Mouse (Mus musculus) brown adipose tissue, adult 24 weeks (tissue): ENCODE measurements around the gene Fh1. TPM values are rescaled to one million over a fixed set of nuclear protein-coding genes. Genes with fewer than 3 reads are reported as not detected.

Source experiments
- H3K27ac ChIP-seq: fragments of 200-500 bp; replicated peaks from 2 replicates; pipeline ENCODE4 v1.5.1; 2012; ENCODE audit warnings: low read depth, mild to moderate bottlenecking, low read length
- H3K4me1 ChIP-seq: fragments of 200-500 bp; 2 replicates; pipeline ENCODE4 v1.6.1; 2012; ENCODE audit warnings: low read length, mixed read lengths; ENCODE audit not compliant: control insufficient read depth, insufficient read depth, insufficient read length
- H3K4me3 ChIP-seq: fragments of 200-500 bp; 2 replicates; pipeline ENCODE4 v1.5.1; 2012; ENCODE audit warnings: low read depth, mild to moderate bottlenecking, low read length, moderate library complexity; ENCODE audit not compliant: insufficient read depth
- polyA plus RNA-seq: library from polyadenylated mRNA; stranded (reverse); fragments of >200 nt; gene quantifications from 2 replicates; pipeline ENCODE4 v1.2.4, GENCODE M21; 2012; ENCODE audit not compliant: missing spikeins, insufficient read depth, insufficient read length

Gene Fh1
- polyA plus RNA-seq, 1 experiment: 1,161 TPM

DNA sequence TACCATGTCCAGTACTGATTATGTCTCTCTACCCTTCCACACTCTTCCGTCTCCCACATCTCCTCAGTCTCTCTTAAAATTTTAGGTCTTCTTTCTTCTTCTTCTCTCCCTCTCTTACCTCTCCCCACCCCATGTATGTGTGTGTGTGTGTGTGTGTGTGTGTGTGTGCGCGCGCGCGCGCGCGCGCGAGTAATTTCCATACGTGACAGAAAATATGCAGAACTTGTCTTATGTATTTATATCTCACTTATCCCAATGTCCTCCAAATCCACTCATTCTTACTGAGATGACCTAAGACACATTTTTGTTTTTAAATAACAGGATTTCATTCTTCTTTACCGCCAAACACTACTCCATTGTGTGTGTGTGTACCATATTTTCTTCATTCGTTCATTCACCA lies 7.0 kb upstream of the Fh1 start:
- Histone ChIP-seq H3K4me1 (no peaks in the 10 kb centered on the region), H3K4me3 (no peak overlapping the region), H3K27ac (no peak overlapping the region)

DNA sequence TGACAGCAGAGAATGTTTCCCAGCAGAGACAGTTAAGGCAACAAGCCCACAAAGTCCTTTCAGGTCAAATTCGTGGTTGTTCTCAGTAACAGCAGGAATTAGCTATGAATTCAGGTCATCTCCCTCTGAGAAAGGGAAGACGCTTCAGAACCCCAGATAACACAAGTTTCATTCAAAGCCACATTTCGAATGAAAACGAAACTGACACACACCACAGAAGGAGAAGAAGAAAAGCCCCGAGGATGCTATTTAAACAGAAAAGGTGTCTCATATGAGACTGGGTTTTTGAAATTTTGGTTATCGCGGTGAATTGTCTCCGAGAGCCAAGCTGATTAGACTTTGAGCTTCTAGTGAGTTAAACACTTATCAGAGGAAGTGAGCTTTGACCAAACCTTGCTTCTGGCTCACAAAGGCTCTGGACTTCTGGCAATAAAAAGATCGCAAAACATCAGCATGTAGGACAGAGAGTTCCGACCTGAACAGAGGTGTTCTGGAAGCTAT lies 6.3 kb upstream of the Fh1 start:
- H3K4me1 ChIP-seq: no peaks in the 10 kb centered on the region
- no peak overlapping the region for H3K4me3 ChIP-seq
- H3K27ac ChIP-seq: no peak overlapping the region

DNA sequence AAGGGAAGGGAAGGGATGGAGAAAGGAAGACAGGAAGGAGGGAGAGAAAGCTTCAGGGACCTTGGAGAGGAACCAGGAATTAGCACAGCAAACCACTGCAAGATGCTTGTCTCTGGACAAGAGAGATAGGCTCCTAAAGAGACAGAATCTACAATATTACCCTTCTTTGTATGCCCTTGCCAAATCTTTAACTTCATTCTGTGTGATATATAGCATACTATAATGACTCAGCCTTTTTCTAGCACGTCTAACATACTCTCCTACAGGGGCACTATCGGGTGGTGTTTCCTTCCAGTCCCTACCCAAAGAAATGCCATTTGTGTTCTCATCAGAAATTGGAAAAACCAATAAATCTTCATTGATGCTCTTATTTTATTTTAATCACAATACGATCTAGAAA lies 5.6 kb upstream of the Fh1 start:
- Histone ChIP-seq H3K27ac (no peak overlapping the region), H3K4me3 (no peak overlapping the region), H3K4me1 (no peaks in the 10 kb centered on the region)

DNA sequence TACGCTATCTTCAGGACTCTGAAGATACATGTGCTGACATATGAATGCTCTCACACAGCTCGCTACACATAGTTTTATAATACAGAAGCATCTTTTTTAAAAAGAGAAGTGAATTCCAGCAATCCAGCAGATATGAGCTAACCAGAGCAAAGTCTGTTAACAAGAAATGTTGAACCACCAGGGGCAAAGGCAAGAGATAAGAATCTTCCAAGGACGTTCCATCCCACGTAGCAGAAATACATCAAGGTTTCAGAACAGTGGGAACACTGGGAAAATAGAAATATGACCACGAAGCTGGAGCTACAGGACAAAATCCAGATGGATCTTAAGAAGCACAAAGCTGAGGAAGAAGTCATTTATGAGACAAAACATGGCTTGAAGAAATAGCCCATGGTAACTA lies 4.9 kb upstream of the Fh1 start:
- Histone ChIP-seq H3K4me3 (no peak overlapping the region), H3K4me1 (no peaks in the 10 kb centered on the region), H3K27ac (no peak overlapping the region)

DNA sequence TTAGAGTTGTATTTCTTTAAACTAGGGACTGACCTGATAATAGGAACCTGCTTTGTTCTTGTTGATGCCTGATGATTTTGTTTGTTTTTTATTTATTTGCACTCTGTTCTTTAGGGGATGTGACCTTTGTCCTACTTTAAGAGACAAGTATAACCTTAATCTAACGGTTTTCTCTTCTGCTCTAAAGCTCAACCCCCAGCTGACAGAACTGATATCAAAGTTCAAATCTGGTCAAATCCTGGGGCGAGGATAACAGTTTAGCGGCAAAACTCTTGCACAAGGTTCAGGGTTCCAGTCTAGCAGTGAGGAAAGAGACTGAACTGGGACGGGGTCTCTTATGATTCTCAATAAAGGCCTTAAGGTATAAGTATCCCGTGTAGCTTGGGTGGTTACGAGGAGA lies 3.8 kb upstream of the Fh1 start:
- no peaks in the 10 kb centered on the region for H3K4me1 ChIP-seq
- H3K4me3 ChIP-seq: no peak overlapping the region
- H3K27ac ChIP-seq: no peak overlapping the region

DNA sequence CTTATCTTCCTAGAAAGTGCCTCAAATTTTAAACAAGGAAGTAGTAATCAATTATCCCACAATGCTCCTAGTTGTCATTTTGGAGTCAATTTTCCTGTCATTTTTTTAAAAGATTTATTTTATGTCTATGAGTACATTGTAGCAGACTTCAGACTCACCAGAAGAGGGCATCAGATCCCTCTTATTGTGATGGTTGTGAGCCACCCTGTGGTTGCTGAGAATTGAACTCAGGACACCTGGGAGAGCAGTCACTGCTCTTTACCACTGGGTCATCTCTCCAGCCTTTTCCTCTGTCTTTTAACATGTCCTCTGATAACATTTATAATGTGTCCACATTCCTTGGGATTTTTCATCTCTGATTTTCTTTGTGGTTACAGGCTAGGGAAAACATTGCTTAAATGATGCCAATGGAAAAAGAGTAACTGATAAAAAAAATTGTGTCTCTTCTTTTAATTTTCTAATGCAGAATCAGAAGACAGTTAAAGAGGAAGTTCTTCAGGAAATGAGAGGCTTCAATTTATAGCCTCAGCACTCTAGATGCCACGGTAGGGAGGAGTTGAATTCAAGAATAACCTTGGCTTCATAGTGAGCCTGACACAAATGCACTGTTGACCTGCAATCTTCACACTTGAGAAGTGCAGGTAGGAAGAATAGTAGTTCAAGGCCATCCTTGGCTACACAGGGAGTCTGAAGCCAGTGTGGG lies 706 bp upstream of the Fh1 start:
- Histone ChIP-seq H3K4me3 (peak overlapping the region; percentile 51), H3K4me1 (no peaks in the 10 kb centered on the region), H3K27ac (0 out of 2 replicates have a peak overlapping the region, but pooled peaks have one; percentile 40)

DNA sequence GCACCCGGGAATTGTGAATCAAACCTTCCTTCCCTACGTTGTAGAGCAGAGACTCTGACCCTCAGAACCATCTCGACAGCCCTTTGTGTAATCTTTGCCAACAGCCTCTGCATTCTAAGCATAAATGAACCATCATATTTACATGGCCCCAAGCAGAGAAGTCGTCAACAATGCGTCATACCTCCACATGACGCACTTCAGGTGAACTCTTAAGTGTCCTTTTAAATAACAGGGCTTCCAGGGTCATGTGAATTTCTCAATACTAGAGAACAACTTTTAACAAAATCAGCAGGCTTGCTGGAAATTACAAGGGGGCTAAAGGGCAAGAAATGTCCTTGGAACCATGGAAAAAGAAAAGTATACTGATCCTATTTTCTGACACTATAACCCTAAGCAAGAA lies 1.8 kb downstream of the Fh1 start:
- H3K4me3 ChIP-seq: peak overlapping the region; percentile 13; the same call in 1 of the 2 replicates
- H3K27ac ChIP-seq: no peak overlapping the region; the same call in 1 of the 2 replicates

DNA sequence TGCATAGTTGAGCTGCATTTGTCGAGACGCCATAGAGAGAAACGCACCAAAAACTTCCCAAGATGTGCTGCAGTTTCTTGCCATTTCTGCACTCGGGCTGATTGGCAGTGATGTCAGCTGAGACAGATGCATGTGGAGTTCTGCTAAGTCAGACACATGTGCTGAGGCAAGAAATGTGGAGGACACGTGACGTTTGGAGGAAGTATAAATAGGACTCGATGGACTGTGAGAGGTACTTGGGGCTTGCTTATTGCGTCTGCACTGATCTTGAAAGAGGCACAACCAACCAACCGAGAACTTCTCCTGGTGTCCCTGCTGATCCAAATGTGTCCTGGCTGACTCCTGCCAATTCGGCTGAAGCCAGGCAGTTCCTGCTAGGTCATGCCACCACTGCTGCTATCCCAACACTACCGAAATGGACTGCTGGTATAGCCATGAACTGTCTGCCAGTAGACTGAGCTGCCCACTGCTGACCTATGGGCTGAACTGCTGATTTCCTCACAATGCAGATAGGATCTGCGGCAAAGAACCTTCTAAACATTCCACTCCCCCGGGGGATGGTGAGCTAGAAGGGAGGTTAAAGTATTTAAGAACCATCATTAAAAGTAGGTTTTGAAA lies 5.5 kb downstream of the Fh1 start, which contains the start of gene Kmo:
Gene Kmo (plus strand): TSS at position 568 of the 618 bp plus-strand sequence.
- H3K27ac ChIP-seq: no peak within 1 kb of the TSS
- H3K4me3 ChIP-seq: no peak within 1 kb of the TSS
- no peaks in the 10 kb centered on the region for H3K4me1 ChIP-seq

More for the DNA sequence above, 1.8 kb downstream of the Fh1 start:
- no peaks in the 10 kb centered on the region for H3K4me1 ChIP-seq

DNA sequence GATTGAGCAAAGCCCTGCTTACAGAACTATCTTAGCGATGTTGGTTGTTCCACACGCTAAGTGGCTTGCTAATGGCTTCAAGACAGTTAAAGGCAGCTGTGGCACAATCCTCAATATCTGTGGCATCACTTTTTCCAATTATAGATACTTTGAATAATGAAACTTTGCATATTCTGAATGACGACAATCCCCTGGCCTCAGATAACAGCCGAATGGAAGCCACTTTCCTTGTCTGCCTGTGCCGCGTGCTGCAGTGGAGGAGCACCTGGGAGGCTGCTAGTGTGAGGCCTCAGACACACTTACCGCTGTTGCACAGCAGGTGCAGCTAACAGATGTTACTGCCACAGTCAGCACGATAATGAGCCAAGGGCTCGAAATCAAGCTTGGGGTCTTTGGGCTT lies 10.4 kb downstream of the Fh1 start:
- no peaks in the 10 kb centered on the region for H3K4me1 ChIP-seq
- H3K27ac ChIP-seq: no peak overlapping the region
- H3K4me3 ChIP-seq: no peak overlapping the region

DNA sequence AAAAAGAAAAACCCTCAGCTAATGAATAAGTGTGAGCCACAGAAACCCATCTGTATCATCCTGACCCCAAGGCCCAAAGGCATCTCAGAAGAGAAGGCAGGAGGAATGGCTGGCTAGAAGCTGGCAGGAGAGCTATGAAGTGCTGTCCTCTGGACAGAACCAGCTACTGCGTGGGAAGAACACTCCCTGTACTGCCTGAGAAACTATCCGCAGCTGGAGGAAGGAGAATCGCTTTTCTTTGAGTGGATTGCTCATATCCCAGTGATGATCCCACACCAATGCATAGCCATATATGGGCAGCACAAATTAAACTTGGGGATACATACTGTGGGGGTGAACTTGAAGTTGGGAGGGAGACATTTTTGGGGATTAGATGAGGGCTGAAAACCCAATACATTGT lies 16.7 kb downstream of the Fh1 start:
- Histone ChIP-seq H3K27ac (no peak overlapping the region), H3K4me3 (no peak overlapping the region), H3K4me1 (no peaks in the 10 kb centered on the region)

DNA sequence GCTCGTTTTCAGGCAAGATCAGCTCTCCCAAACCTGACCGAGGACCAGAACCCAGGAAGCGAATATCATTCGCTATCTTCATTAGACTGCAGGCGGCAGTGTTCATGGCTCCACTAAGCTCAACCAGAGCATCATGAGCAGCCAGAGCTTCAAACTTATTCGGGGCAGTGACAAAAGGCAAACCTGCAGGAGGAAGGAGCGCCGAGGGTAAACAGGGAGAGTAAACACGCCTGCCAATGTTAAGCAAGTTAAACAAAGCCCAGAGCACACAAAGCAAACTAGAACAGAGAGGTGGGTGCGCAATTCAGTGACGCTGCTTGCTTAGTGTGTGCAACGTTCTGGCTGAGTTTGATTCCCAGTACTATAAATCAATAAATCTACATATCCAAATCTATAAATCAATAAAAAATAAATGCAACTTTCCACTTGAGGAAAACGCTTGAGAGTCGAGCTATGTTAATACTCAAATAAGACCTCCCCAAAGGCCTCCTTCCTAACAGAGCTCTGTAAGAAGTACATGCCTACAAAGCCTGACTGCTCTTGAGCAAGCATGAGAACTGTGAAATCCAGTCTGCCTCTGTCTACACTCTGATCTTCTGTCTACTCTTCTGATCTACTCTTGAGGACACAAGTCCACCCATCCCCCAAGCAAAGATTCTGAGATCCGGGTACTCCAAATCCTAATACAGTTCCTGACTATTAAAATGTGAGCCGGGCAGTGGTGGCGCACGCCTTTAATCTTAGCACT lies 17.4 kb downstream of the Fh1 start:
- Histone ChIP-seq H3K27ac (no peak overlapping the region), H3K4me3 (no peak overlapping the region), H3K4me1 (no peaks in the 10 kb centered on the region)

DNA sequence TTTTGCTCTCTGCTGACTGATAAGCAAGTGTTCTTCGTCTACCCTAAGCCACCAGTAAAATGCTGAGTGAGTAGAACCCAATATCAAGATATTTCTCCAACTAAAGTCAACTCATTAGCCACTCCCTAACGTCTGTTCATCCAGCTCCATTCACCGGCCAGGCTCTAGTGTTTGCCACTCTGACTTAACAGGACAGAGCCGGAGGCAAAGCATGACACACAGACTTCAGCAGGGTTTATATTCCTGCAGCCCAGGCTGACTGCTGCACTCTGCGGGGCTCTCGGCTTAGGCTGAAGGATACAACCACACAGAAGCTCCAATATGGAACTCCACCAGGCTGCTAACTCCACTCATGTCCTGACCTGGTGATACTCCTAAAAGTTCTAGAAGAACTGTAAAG lies 18.1 kb downstream of the Fh1 start:
- no peak overlapping the region for H3K27ac ChIP-seq
- H3K4me1 ChIP-seq: no peaks in the 10 kb centered on the region
- H3K4me3 ChIP-seq: no peak overlapping the region

DNA sequence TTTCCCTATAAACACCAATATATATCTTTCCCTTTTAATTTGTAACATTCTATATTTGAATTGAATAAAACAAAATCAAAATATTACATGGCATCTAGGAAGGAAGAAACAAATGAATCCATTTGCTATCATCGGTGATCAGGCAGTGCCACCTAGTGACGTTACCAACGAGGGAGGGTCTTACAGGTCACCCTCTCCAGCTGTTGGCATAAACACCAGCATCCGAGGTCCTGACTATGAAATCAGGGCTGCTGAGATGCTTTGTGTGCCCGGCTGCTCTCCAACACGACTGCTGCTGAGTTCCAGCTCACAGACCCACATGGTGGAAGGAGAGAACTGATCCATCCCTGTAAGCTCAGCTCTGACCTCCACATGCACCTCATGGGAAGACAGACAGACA lies 22.0 kb downstream of the Fh1 start:
- Histone ChIP-seq H3K4me3 (no peak overlapping the region), H3K4me1 (no peaks in the 10 kb centered on the region), H3K27ac (no peak overlapping the region)

DNA sequence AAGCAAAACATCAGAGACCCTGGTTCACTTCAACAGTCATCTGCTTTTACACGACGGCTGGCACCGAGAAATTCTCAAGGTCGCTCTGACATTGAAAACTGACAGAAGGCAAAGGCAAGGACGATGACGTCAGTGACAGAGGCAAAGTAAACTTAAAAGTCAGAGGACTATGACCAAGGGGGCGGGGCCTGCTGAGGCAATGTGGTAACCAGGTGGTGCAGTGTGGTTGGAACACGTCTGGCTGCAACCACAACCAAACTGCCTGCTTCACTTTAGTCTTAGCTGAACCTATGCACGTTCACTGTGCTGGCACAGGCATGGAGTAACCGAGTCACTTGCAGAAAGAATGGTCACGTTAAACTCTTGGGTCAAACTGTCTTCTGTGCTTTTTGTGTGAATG lies 23.2 kb downstream of the Fh1 start:
- H3K4me3 ChIP-seq: no peak overlapping the region
- H3K4me1 ChIP-seq: no peaks in the 10 kb centered on the region
- no peak overlapping the region for H3K27ac ChIP-seq

DNA sequence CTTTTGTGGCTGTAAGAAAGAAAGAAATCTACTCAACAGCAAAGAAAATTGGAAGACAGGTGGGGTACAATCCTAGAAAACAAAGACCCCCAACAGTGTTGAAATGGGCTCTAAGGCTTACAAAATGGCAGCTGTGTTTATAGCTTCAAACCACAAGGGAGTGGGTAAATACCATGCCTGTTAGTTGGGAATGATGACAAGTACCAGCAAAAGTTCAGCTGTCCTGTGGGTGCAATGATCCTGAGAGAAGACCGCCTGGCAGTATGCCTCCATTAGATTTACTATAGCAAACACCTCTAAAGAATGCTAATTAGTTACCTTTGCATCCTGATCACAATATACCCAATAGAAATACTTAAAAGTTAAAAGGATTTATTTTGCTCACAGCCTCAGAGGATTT lies 32.6 kb downstream of the Fh1 start:
- Histone ChIP-seq H3K4me1 (no peaks in the 10 kb centered on the region), H3K27ac (no peak overlapping the region), H3K4me3 (no peak overlapping the region)
